Mouse (Mus musculus) forebrain, embryonic 10.5 days (tissue): ENCODE data around the gene Snapin. TPM values are rescaled to one million over a fixed set of nuclear protein-coding genes. Genes with fewer than 3 reads are reported as not detected.

Experiments used
- DNase-seq: peaks from one replicate; pipeline ENCODE4 v3.0.0-alpha.2; 2017; ENCODE audit warnings: low spot score; ENCODE audit errors: extremely low spot score
- H3K27ac ChIP-seq: fragments of 300-500 bp; sonication (generic); 2 replicates; pipeline ENCODE4 v1.5.1; 2016; ENCODE audit warnings: mild to moderate bottlenecking
- H3K27me3 ChIP-seq: fragments of 300-500 bp; sonication (generic); 2 replicates; pipeline ENCODE4 v1.6.1; 2016; ENCODE audit warnings: mild to moderate bottlenecking; ENCODE audit not compliant: poor library complexity, severe bottlenecking
- H3K36me3 ChIP-seq: fragments of 300-500 bp; sonication (generic); replicated peaks from 2 replicates; pipeline ENCODE4 v1.6.1; 2016; ENCODE audit warnings: mild to moderate bottlenecking, moderate library complexity
- H3K4me1 ChIP-seq: fragments of 300-500 bp; sonication (generic); 2 replicates; pipeline ENCODE4 v1.6.1; 2016
- H3K4me3 ChIP-seq: fragments of 300-500 bp; sonication (generic); 2 replicates; pipeline ENCODE4 v1.5.1; 2016; ENCODE audit warnings: mild to moderate bottlenecking, moderate library complexity
- H3K9me3 ChIP-seq: fragments of 300-500 bp; sonication (generic); 2 replicates; pipeline ENCODE4 v1.6.1; 2016; ENCODE audit warnings: mild to moderate bottlenecking, moderate library complexity
- WGBS: fragments of 180-500 bp; shearing (Covaris S2); methylation state at CpG from one replicate; pipeline ENCODE4 v1.1.7; 2016; 5-methylcytosine and 5-hydroxymethylcytosine counted together
- polyA plus RNA-seq: library from polyadenylated mRNA; unstranded; fragments of >200 nt; fragmentation: Nextera tagmentation; extraction: Ambion mirVana; gene quantifications from 2 replicates; pipeline ENCODE4 v1.2.1, GENCODE M21; 2016

Snapin gene
- 58.9 and 59.6 TPM in 2 replicates for polyA plus RNA-seq

DNA sequence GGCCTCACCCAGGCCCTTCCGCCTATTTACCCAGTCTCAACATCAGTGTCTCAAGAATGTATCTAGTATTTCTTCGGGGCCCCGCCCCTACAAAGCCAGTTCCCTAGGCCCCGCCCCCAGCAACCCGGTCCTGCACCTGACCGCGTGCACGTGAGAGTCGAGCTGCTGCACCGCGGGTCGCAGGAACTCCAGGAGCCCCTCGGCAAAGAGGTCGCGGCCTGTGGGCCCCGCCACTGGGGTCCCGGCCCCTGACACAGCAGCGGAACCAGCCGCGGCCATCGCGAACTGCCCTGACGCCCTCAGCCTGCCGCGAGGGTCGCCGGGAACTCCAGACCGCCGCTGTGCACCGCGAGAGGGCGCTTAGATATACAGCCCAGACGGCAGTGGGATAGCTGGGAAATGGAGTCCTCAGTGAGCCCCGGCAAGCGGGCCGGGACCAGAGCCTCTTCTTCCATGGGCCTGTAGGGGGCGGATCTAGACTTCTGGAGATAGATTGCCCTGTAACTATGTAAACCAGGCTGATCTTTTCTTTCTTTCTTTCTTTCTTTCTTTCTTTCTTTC, at the start of gene Snapin:
Gene Snapin, minus strand, starts transcription at position 338 of the 561 bp plus-strand sequence.
- no peaks in the 10 kb centered on the region for H3K27me3 ChIP-seq
- peak within 1 kb of the TSS; percentile 81 for H3K4me3 ChIP-seq
- H3K27ac ChIP-seq, result peak within 1 kb of the TSS; percentile 92
- H3K36me3 ChIP-seq, result peaks cover 51% of the 10 kb centered on the region
- under 1% methylated on average over 37 of the region's 37 CpGs for WGBS
- peak; percentile 94 for DNase-seq
- no peaks in the 10 kb centered on the region for H3K9me3 ChIP-seq
- H3K4me1 ChIP-seq, result peaks cover 12% of the 10 kb centered on the region

DNA sequence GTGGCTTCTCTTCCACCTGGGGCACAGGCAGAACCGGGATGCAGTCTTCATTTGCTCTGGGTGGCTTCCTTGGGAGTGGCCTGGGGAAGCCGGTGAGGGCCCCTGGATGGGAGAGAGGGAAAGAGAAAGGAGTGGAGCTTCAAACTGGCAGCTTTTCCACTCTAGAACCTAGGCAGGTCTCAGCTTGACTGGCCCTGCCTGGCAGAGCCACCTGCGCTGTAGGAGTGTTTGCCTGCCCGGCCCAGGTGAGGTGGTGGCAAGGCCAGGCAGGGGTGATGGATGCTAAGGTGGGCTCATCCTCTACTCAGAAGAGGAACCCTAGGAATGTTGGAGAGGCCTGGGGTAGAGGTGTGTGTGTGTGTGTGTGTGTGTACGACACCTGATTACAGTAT, 47.1 kb upstream of the Snapin start:
- no peaks in the 10 kb centered on the region for H3K9me3 ChIP-seq
- WGBS, result 87% methylated on average over 5 of the region's 5 CpGs
- no peak overlapping the region for H3K4me3 ChIP-seq
- H3K27me3 ChIP-seq, result no peaks in the 10 kb centered on the region; the same call in 1 of the 2 replicates
- H3K36me3 ChIP-seq, result no peaks in the 10 kb centered on the region
- no peak overlapping the region for H3K27ac ChIP-seq
- DNase-seq, result no peak
- H3K4me1 ChIP-seq, result peaks cover 23% of the 10 kb centered on the region

DNA sequence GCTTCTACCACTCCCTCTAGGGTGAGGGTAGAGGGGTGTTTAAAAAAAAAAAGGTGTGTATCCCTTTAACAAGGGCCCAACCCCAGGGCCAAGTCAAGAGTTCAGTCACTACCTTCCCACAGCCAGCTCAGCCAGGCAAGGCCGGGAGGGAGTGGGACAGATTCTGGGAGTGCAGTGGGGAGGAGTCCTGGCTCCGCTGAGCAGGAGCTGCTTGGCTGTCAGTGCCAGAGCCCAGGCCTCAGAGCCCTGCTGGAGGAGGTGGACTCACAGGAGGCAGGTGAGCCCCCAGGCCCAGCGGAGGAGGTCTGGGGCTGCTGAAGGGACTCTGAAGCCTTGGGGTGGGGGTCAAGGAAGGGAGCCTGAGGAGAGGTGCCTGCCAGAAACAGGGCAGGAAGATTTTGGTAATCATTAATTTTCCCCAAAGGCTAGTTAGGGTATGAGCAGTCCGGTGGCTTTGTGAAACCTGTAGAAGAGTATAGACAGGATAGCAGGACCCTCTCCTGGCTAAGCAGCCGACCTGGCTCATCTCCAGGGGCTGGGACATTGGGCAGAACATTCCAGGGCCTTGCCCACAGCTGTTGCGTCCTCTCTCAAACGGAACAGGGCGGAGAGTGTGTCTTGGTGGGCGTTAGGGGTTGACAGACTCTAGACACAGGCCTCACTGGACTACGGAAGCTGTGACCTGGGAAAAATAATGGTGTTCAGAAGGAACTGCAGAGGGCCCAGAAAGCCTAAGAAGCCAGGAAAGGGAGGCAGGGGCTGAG, 46.5 kb upstream of the Snapin start, which contains the start of gene S100a16:
Gene S100a16, plus strand, starts transcription at position 114 of the 764 bp plus-strand sequence.
- Histone ChIP-seq H3K27ac (no peak within 1 kb of the TSS), H3K36me3 (no peaks in the 10 kb centered on the region), H3K4me1 (peaks cover 17% of the 10 kb centered on the region), H3K27me3 (no peaks in the 10 kb centered on the region; the same call in 1 of the 2 replicates), H3K9me3 (no peaks in the 10 kb centered on the region), H3K4me3 (no peak within 1 kb of the TSS)
- DNase-seq, result no peak
- 43% methylated on average over 10 of the region's 10 CpGs for WGBS

- DNase-seq, result no peak
- H3K4me1 ChIP-seq, result peaks cover 3% of the 10 kb centered on the region; the same call in 1 of the 2 replicates
- H3K9me3 ChIP-seq, result no peaks in the 10 kb centered on the region
- no peaks in the 10 kb centered on the region; the same call in 1 of the 2 replicates for H3K27me3 ChIP-seq
- H3K27ac ChIP-seq, result no peak overlapping the region
- no peak overlapping the region for H3K4me3 ChIP-seq
- no peaks in the 10 kb centered on the region for H3K36me3 ChIP-seq
- 86% methylated on average over 1 of the region's 1 CpGs for WGBS
These were observed 44.6 kb upstream of the Snapin start for GRCm38 (mm10) chr3:90535446-90535845.

GRCm38 (mm10) chr3:90531713-90532112, 40.9 kb upstream of the Snapin start:
- Histone ChIP-seq H3K4me3 (no peak overlapping the region), H3K27ac (no peak overlapping the region), H3K36me3 (no peaks in the 10 kb centered on the region), H3K4me1 (no peaks in the 10 kb centered on the region), H3K27me3 (no peaks in the 10 kb centered on the region), H3K9me3 (no peaks in the 10 kb centered on the region)
- WGBS, result 78% methylated on average over 5 of the region's 5 CpGs
- DNase-seq, result no peak

- Histone ChIP-seq H3K4me1 (no peaks in the 10 kb centered on the region), H3K27me3 (no peaks in the 10 kb centered on the region), H3K27ac (no peak overlapping the region), H3K9me3 (no peaks in the 10 kb centered on the region), H3K4me3 (no peak overlapping the region), H3K36me3 (no peaks in the 10 kb centered on the region)
- no peak for DNase-seq
- 92% methylated on average over 7 of the region's 7 CpGs for WGBS
These were observed 36.5 kb upstream of the Snapin start for GRCm38 (mm10) chr3:90527291-90527873.

- WGBS, result 77% methylated on average over 5 of the region's 5 CpGs
- no peak for DNase-seq
- Histone ChIP-seq H3K9me3 (no peaks in the 10 kb centered on the region), H3K4me1 (no peaks in the 10 kb centered on the region), H3K36me3 (no peaks in the 10 kb centered on the region), H3K27me3 (no peaks in the 10 kb centered on the region), H3K27ac (no peak within 1 kb of the TSS), H3K4me3 (no peak within 1 kb of the TSS)
These were observed 35.7 kb upstream of the Snapin start, which contains the start of gene S100a14 for GRCm38 (mm10) chr3:90526580-90526979. TSS of gene S100a14 (plus strand) at chr3:90526856.

DNA sequence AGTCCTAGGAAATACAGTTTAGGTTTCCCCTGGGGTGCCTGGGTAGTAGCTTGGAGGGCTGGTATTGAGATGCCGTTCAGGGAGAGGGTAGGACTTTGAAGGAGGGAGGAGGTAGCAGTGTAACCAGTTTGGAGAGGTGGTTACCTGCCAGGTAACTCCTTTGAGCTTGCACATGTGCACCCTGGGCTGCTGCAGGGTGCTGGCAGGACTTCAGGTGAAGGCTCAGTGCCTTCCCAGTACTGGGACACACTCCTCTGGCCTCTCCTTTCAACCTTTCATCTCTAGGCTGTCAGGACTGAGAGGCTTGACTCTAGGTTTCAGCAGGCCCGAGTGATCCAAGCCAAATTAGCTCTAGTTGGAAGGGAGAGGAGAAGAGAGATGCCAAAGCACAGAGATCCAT, 35.2 kb upstream of the Snapin start:
- no peak for DNase-seq
- no peaks in the 10 kb centered on the region for H3K9me3 ChIP-seq
- H3K27ac ChIP-seq, result no peak overlapping the region
- H3K36me3 ChIP-seq, result no peaks in the 10 kb centered on the region
- H3K4me3 ChIP-seq, result no peak overlapping the region
- no peaks in the 10 kb centered on the region for H3K27me3 ChIP-seq
- 77% methylated on average over 2 of the region's 2 CpGs for WGBS
- no peaks in the 10 kb centered on the region for H3K4me1 ChIP-seq

- no peaks in the 10 kb centered on the region for H3K4me1 ChIP-seq
- H3K27me3 ChIP-seq, result no peaks in the 10 kb centered on the region
- H3K27ac ChIP-seq, result no peak overlapping the region
- 67% methylated on average over 4 of the region's 4 CpGs for WGBS
- H3K36me3 ChIP-seq, result no peaks in the 10 kb centered on the region
- no peaks in the 10 kb centered on the region for H3K9me3 ChIP-seq
- DNase-seq, result no peak
- no peak overlapping the region for H3K4me3 ChIP-seq
These were observed 34.6 kb upstream of the Snapin start for GRCm38 (mm10) chr3:90525421-90525820.

GRCm38 (mm10) chr3:90517711-90518110, 26.9 kb upstream of the Snapin start:
- no peak for DNase-seq
- peaks cover 23% of the 10 kb centered on the region for H3K4me1 ChIP-seq
- H3K9me3 ChIP-seq, result no peaks in the 10 kb centered on the region
- 89% methylated on average over 4 of the region's 4 CpGs for WGBS
- H3K4me3 ChIP-seq, result no peak overlapping the region
- H3K27me3 ChIP-seq, result peaks cover 34% of the 10 kb centered on the region
- H3K36me3 ChIP-seq, result no peaks in the 10 kb centered on the region
- no peak overlapping the region for H3K27ac ChIP-seq

DNA sequence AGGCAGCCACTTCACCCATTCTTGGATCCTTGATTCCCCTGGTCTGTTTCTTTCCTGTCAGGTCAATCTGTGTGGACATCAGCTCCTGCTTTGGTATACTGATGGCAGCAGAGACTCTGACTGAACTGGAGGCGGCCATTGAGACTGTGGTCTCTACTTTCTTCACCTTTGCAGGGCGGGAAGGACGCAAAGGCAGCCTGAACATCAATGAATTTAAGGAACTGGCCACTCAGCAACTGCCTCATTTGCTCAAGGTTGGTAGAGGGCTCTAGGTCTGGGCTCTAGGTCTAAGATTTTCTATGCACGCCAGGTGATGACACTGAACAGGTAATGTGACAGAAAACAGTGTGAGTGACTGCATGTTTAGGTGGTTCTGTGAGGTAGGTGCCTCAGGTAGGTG, 25.0 kb upstream of the Snapin start:
- no peak for DNase-seq
- H3K27ac ChIP-seq, result no peak overlapping the region
- H3K4me1 ChIP-seq, result peaks cover 23% of the 10 kb centered on the region
- no peaks in the 10 kb centered on the region for H3K36me3 ChIP-seq
- peaks cover 50% of the 10 kb centered on the region for H3K27me3 ChIP-seq
- 92% methylated on average over 4 of the region's 4 CpGs for WGBS
- no peak overlapping the region for H3K4me3 ChIP-seq
- H3K9me3 ChIP-seq, result no peaks in the 10 kb centered on the region

- Histone ChIP-seq H3K9me3 (no peaks in the 10 kb centered on the region), H3K27me3 (peaks cover 50% of the 10 kb centered on the region), H3K4me1 (peaks cover 23% of the 10 kb centered on the region), H3K4me3 (peak overlapping the region; percentile 52), H3K27ac (no peak overlapping the region), H3K36me3 (no peaks in the 10 kb centered on the region)
- WGBS, result 46% methylated on average over 1 of the region's 1 CpGs
- DNase-seq, result no peak
These were observed 24.4 kb upstream of the Snapin start for GRCm38 (mm10) chr3:90515242-90515641.

- Histone ChIP-seq H3K4me1 (peaks cover 24% of the 10 kb centered on the region), H3K27me3 (peaks cover 50% of the 10 kb centered on the region), H3K4me3 (peak overlapping the region; percentile 52), H3K27ac (peak overlapping the region; percentile 58; the same call in 1 of the 2 replicates), H3K9me3 (no peaks in the 10 kb centered on the region), H3K36me3 (no peaks in the 10 kb centered on the region)
- WGBS, result 0% methylated on average over 10 of the region's 10 CpGs
- peak; percentile 59 for DNase-seq
These were observed 23.9 kb upstream of the Snapin start for GRCm38 (mm10) chr3:90514691-90515090.
